Mouse (Mus musculus) CH12.LX (cell line): ENCODE data around the gene Gli3. TPM values are rescaled to one million over a fixed set of nuclear protein-coding genes. Genes with fewer than 3 reads are reported as not detected.

ENCODE experiments used
- DNase-seq: peaks from one replicate; pipeline ENCODE4 v3.0.0-alpha.2; 2013; ENCODE audit errors: extremely low read depth
- H3K27ac ChIP-seq: 2 replicates; pipeline ENCODE4 v1.5.1; 2012; ENCODE audit warnings: low read depth, mild to moderate bottlenecking, control low read depth, moderate library complexity; ENCODE audit not compliant: insufficient read depth
- H3K27me3 ChIP-seq: replicated peaks from 2 replicates; pipeline ENCODE3; 2012; ENCODE audit warnings: inconsistent platforms
- H3K36me3 ChIP-seq, 2 experiments: replicated peaks in 1 of 2; 2 replicates each; pipeline versions ENCODE3 to v1.6.1; 2012; ENCODE audit warnings: inconsistent platforms in 1 of 2, low read length in 1 of 2, mild to moderate bottlenecking in 1 of 2, mixed read lengths in 1 of 2, moderate library complexity in 1 of 2; ENCODE audit not compliant: control insufficient read depth in 1 of 2, insufficient read depth in 1 of 2
- H3K4me1 ChIP-seq, 2 experiments: 2 replicates each; pipeline ENCODE4 v1.6.1; 2012; ENCODE audit warnings: inconsistent platforms in 1 of 2, moderate library complexity in 1 of 2; ENCODE audit not compliant: insufficient read depth in 2 of 2, control insufficient read depth in 1 of 2
- H3K4me2 ChIP-seq: 2 replicates; pipeline ENCODE4 v1.6.1; 2012; ENCODE audit warnings: low read depth, mild to moderate bottlenecking, control low read depth; ENCODE audit not compliant: poor library complexity, insufficient read depth, severe bottlenecking
- H3K4me3 ChIP-seq, 3 experiments: fragments of 150-350 bp in 1 of 3; sonication (generic) in 1 of 3; replicated peaks in 1 of 3; 2 replicates each; pipeline versions ENCODE3 to v1.5.1; 2011 to 2012; ENCODE audit warnings: low read depth in 2 of 3, low read length in 2 of 3, mild to moderate bottlenecking in 2 of 3, moderate library complexity in 2 of 3, control low read depth in 1 of 3, improper control_type of control experiment in 1 of 3, inconsistent platforms in 1 of 3, mixed read lengths in 1 of 3; ENCODE audit not compliant: poor library complexity in 1 of 3
- H3K79me2 ChIP-seq: replicated peaks from 2 replicates; pipeline ENCODE4 v1.6.1; 2012; ENCODE audit warnings: mild to moderate bottlenecking, moderate library complexity; ENCODE audit not compliant: control insufficient read depth, poor library complexity, insufficient read depth, severe bottlenecking; ENCODE audit errors: extremely low read depth
- H3K9ac ChIP-seq: 2 replicates; pipeline ENCODE4 v1.6.1; 2012; ENCODE audit warnings: low read depth, mild to moderate bottlenecking, control low read depth, moderate library complexity; ENCODE audit not compliant: insufficient read depth
- H3K9me3 ChIP-seq: replicated peaks from 2 replicates; pipeline ENCODE3; 2012; ENCODE audit warnings: low read length, inconsistent platforms, mixed read lengths
- CHD2 ChIP-seq: IDR thresholded peaks from 2 replicates; pipeline ENCODE4 v1.6.1; 2011; ENCODE audit warnings: low read length, improper control_type of control experiment
- CTCF ChIP-seq, 2 experiments: IDR thresholded peaks in 1 of 2; conservative IDR thresholded peaks in 1 of 2; 2 replicates each; pipeline ENCODE4 v1.5.1; 2011 to 2012; ENCODE audit warnings: low read depth in 2 of 2, low read length in 2 of 2, improper control_type of control experiment in 1 of 2, inconsistent platforms in 1 of 2, mild to moderate bottlenecking in 1 of 2, moderate library complexity in 1 of 2
- EP300 ChIP-seq: IDR thresholded peaks from 2 replicates; pipeline ENCODE4 v1.6.1; 2011; ENCODE audit warnings: low read length, improper control_type of control experiment
- ETS1 ChIP-seq: conservative IDR thresholded peaks from 2 replicates; pipeline ENCODE4 v1.6.1; 2012; ENCODE audit warnings: low read depth, mild to moderate bottlenecking, inconsistent platforms, low read length, improper control_type of control experiment, moderate library complexity
- GABPA ChIP-seq: IDR thresholded peaks from 2 replicates; pipeline ENCODE4 v1.6.1; 2012; ENCODE audit warnings: low read depth, low read length, improper control_type of control experiment, inconsistent platforms; ENCODE audit not compliant: insufficient replicate concordance
- HCFC1 ChIP-seq: IDR thresholded peaks from 2 replicates; pipeline ENCODE4 v1.6.1; 2012; ENCODE audit warnings: low read depth, mild to moderate bottlenecking, inconsistent platforms, low read length, improper control_type of control experiment
- IRF4 ChIP-seq: IDR thresholded peaks from 2 replicates; pipeline ENCODE4 v1.6.1; 2014; ENCODE audit warnings: low read depth, mild to moderate bottlenecking, inconsistent platforms, low read length, improper control_type of control experiment
- JUND ChIP-seq: conservative IDR thresholded peaks from 2 replicates; pipeline ENCODE4 v1.6.1; 2011; ENCODE audit warnings: low read depth, low read length, improper control_type of control experiment
- MAFK ChIP-seq: IDR thresholded peaks from 2 replicates; pipeline ENCODE4 v1.6.1; 2011; ENCODE audit warnings: low read length, improper control_type of control experiment; ENCODE audit not compliant: insufficient replicate concordance
- MAZ ChIP-seq: IDR thresholded peaks from 2 replicates; pipeline ENCODE4 v1.6.1; 2012; ENCODE audit warnings: low read depth, mild to moderate bottlenecking, inconsistent platforms, low read length, improper control_type of control experiment, moderate library complexity
- MXI1 ChIP-seq: IDR thresholded peaks from 2 replicates; pipeline ENCODE4 v1.6.1; 2011; ENCODE audit warnings: mild to moderate bottlenecking, low read depth, low read length, improper control_type of control experiment
- MYC ChIP-seq: IDR thresholded peaks from 2 replicates; pipeline ENCODE4 v1.6.1; 2011; ENCODE audit warnings: low read depth, mild to moderate bottlenecking, improper control_type of control experiment, low read length
- NRF1 ChIP-seq: IDR thresholded peaks from 2 replicates; pipeline ENCODE4 v1.6.1; 2014; ENCODE audit warnings: low read depth, mild to moderate bottlenecking, inconsistent platforms, low read length, improper control_type of control experiment, moderate library complexity
- POLR2A ChIP-seq: IDR thresholded peaks from 2 replicates; pipeline ENCODE4 v1.6.1; 2011; ENCODE audit warnings: low read depth, mild to moderate bottlenecking, improper control_type of control experiment, low read length
- RAD21 ChIP-seq: IDR thresholded peaks from 2 replicates; pipeline ENCODE4 v1.6.1; 2011; ENCODE audit warnings: low read depth, mild to moderate bottlenecking, low read length, improper control_type of control experiment, moderate library complexity
- RCOR1 ChIP-seq: conservative IDR thresholded peaks from 2 replicates; pipeline ENCODE4 v1.6.1; 2012; ENCODE audit warnings: low read depth, mild to moderate bottlenecking, inconsistent platforms, low read length, improper control_type of control experiment
- SMC3 ChIP-seq: IDR thresholded peaks from 2 replicates; pipeline ENCODE4 v1.6.1; 2011; ENCODE audit warnings: low read depth, low read length, improper control_type of control experiment
- TBP ChIP-seq: conservative IDR thresholded peaks from 2 replicates; pipeline ENCODE4 v1.6.1; 2011; ENCODE audit warnings: low read depth, low read length, improper control_type of control experiment
- TCF12 ChIP-seq: IDR thresholded peaks from 2 replicates; pipeline ENCODE4 v1.6.1; 2014; ENCODE audit warnings: low read depth, mild to moderate bottlenecking, inconsistent platforms, low read length, improper control_type of control experiment
- USF1 ChIP-seq: IDR thresholded peaks from 2 replicates; pipeline ENCODE4 v1.6.1; 2014; ENCODE audit warnings: low read depth, mild to moderate bottlenecking, inconsistent platforms, low read length, improper control_type of control experiment
- USF2 ChIP-seq: conservative IDR thresholded peaks from 2 replicates; pipeline ENCODE4 v1.6.1; 2011; ENCODE audit warnings: low read depth, low read length, improper control_type of control experiment
- ZC3H11A ChIP-seq: IDR thresholded peaks from 2 replicates; pipeline ENCODE4 v1.6.1; 2012; ENCODE audit warnings: low read depth, mild to moderate bottlenecking, inconsistent platforms, low read length, improper control_type of control experiment
- ZKSCAN1 ChIP-seq: IDR thresholded peaks from 2 replicates; pipeline ENCODE4 v1.6.1; 2012; ENCODE audit warnings: low read depth, inconsistent platforms, low read length, improper control_type of control experiment, borderline replicate concordance
- ZMIZ1 ChIP-seq: IDR thresholded peaks from 2 replicates; pipeline ENCODE4 v1.6.1; 2012; ENCODE audit warnings: low read depth, mild to moderate bottlenecking, inconsistent platforms, low read length, improper control_type of control experiment
- dilution Hi-C: fragments of 300-500 bp; cut with MboI; formaldehyde crosslinking; loops from 2 replicates; pipeline ENCODE4 v1.14.3; 2020; ENCODE audit warnings: low sequenced_read_pairs; ENCODE audit not compliant: extremely low pct_unique_long_range_greater_than_20kb, extremely low pct_ligation_motif_present
- in situ Hi-C: fragments of 300-500 bp; cut with MboI; formaldehyde crosslinking; loops from 3 replicates; pipeline ENCODE4 v1.14.3; 2019; ENCODE audit warnings: low sequenced_read_pairs, low pct_ligation_motif_present, low pct_unique_long_range_greater_than_20kb, mixed read lengths
- polyA plus RNA-seq: library from polyadenylated mRNA; unstranded; fragments of >175 nt; gene quantifications from 2 replicates; pipeline ENCODE4 v1.2.1, GENCODE M21; 2012; ENCODE audit warnings: low read depth; ENCODE audit not compliant: insufficient read length
- total RNA-seq, 2 experiments: library from RNA; depleted of rRNA; stranded (reverse); fragments of 300-350 nt in 1 of 2; fragments of >200 nt in 1 of 2; gene quantifications; 2 replicates each; pipeline ENCODE4 v1.2.3; 2012 to 2014

Gli3 gene
- total and polyA plus RNA-seq, 3 experiments, result not detected

DNA sequence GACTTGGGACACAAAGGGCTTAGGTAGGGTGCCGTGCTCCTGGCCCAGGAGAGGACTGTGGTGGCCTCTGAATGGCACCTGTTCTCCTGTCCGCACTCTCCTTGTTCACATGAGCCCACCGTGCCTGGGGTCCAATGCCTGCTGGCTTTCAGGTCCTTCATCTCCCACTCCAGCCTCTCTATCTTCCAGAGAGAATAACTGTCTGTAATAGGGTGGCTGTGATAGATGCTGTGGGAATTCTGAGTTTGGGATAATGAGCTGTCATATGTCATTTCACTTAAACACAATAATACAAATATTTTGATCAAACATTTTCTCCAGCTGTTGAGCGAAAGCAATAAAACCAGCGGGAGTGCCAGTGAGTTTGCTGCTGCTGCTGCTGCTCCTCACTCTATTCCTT is 133.6 kb downstream of the Gli3 start:
- Histone ChIP-seq H3K36me3 (no peaks in the 10 kb centered on the region), H3K4me1 (no peaks in the 10 kb centered on the region), H3K4me3 (no peak overlapping the region), H3K9ac (no peak overlapping the region), H3K27ac (no peak overlapping the region), H3K79me2 (no peaks in the 10 kb centered on the region), H3K4me2 (no peak overlapping the region), H3K9me3 (no peaks in the 10 kb centered on the region), H3K27me3 (no peaks in the 10 kb centered on the region)
- no peak for DNase-seq
- dilution Hi-C loops (no loop called here), in situ Hi-C loops (no loop called here)
- TF ChIP-seq SMC3 (no peak), HCFC1 (no peak), CTCF (conservative IDR thresholded peaks at IDR 0.05 in 1 of 2, IDR thresholded peaks at IDR 0.05 in 1 of 2; ENCODE audit: low read depth in 2 of 2, low read length in 2 of 2) (no peak), RCOR1 (no peak), JUND (no peak), MYC (no peak), NRF1 (no peak)

- TF ChIP-seq HCFC1 (no peak), MXI1 (no peak), CHD2 (no peak), GABPA (no peak), SMC3 (no peak), ZC3H11A (no peak)
- in situ Hi-C loops, result no loop called here
These were observed 136.7 kb downstream of the Gli3 start for GRCm38 (mm10) chr13:15599741-15600140.

DNA sequence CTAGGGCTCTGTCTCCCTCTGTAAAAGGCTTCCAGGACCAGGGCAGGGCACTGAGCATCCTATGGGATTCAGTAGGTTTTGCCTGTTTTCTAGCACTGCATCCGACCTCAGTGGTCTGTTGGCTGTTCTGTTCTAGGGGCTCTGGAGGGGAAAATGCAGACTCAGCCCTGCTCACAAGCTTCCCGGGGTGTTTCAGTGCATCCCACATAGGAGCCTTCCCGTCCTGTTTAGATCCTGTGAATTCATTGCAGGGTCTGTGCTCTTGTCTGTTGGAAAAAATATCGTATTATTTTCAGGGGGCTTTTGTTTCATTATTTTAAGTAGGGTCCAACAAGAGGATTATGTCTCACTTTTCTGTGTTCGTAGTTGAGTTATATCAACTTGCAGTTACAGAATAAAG is 139.1 kb downstream of the Gli3 start:
- DNase-seq, result no peak
- no peaks in the 10 kb centered on the region for H3K79me2 ChIP-seq
- dilution Hi-C loops, result no loop called here
- no peak for TF ChIP-seq ETS1
- TF ChIP-seq RAD21, result no peak
- TF ChIP-seq POLR2A, result no peak
- TF ChIP-seq TCF12, result no peak
- no peak for TF ChIP-seq NRF1
- no peak for TF ChIP-seq IRF4
- no peak for TF ChIP-seq USF2
- no peak for TF ChIP-seq MAFK
- no peak for TF ChIP-seq USF1
- no peak for TF ChIP-seq MAZ
- no peak for TF ChIP-seq RCOR1
- no peak for TF ChIP-seq GABPA
- no peak for TF ChIP-seq ZKSCAN1
- TF ChIP-seq ZMIZ1, result no peak
- no peak for TF ChIP-seq EP300
- TF ChIP-seq CTCF (conservative IDR thresholded peaks at IDR 0.05 in 1 of 2, IDR thresholded peaks at IDR 0.05 in 1 of 2; ENCODE audit: low read depth in 2 of 2, low read length in 2 of 2), result no peak
- TF ChIP-seq MYC, result no peak
- TF ChIP-seq ZC3H11A, result no peak
- TF ChIP-seq TBP, result no peak
- TF ChIP-seq JUND, result no peak
- TF ChIP-seq, all 38 proteins: peak for 0
- H3K27me3 ChIP-seq, result no peaks in the 10 kb centered on the region
- H3K4me2 ChIP-seq, result no peak overlapping the region
- no peak overlapping the region for H3K9ac ChIP-seq
- H3K27ac ChIP-seq, result no peak overlapping the region
- in situ Hi-C loops, result no loop called here
- H3K4me3 ChIP-seq, result no peak overlapping the region
- no peaks in the 10 kb centered on the region for H3K4me1 ChIP-seq
- H3K9me3 ChIP-seq, result no peaks in the 10 kb centered on the region
- no peaks in the 10 kb centered on the region for H3K36me3 ChIP-seq

More at GRCm38 (mm10) chr13:15599741-15600140, 136.7 kb downstream of the Gli3 start:
- H3K27ac ChIP-seq, result no peak overlapping the region
- H3K4me2 ChIP-seq, result no peak overlapping the region
- DNase-seq, result no peak
- no peaks in the 10 kb centered on the region for H3K9me3 ChIP-seq
- no peak overlapping the region for H3K4me3 ChIP-seq
- dilution Hi-C loops, result no loop called here
- H3K4me1 ChIP-seq, result no peaks in the 10 kb centered on the region
- no peak overlapping the region for H3K9ac ChIP-seq
- no peaks in the 10 kb centered on the region for H3K36me3 ChIP-seq
- no peaks in the 10 kb centered on the region for H3K79me2 ChIP-seq
- H3K27me3 ChIP-seq, result no peaks in the 10 kb centered on the region
